Mouse (Mus musculus) midbrain, embryonic 15.5 days (tissue): ENCODE results near the gene Slc30a1. TPM values are rescaled to one million over a fixed set of nuclear protein-coding genes. Genes with fewer than 3 reads are reported as not detected.

Experiments used
- ATAC-seq: fragments of 200-750 bp; cut with Nextera tagmentation; replicated peaks from 2 replicates; pipeline ENCODE4 v1.8.0; 2017; ENCODE audit warnings: moderate TSS enrichment
- H3K27ac ChIP-seq: fragments of 300-500 bp; sonication (generic); 2 replicates; pipeline ENCODE4 v1.5.1; 2015; ENCODE audit warnings: mild to moderate bottlenecking, inconsistent platforms
- H3K27me3 ChIP-seq: fragments of 300-500 bp; sonication (generic); replicated peaks from 2 replicates; pipeline ENCODE4 v1.6.1; 2015; ENCODE audit warnings: inconsistent platforms
- H3K36me3 ChIP-seq: fragments of 300-500 bp; sonication (generic); replicated peaks from 2 replicates; pipeline ENCODE4 v1.6.1; 2015; ENCODE audit warnings: inconsistent platforms
- H3K4me1 ChIP-seq: fragments of 300-500 bp; sonication (generic); 2 replicates; pipeline ENCODE4 v1.6.1; 2015; ENCODE audit warnings: inconsistent platforms
- H3K4me2 ChIP-seq: fragments of 300-500 bp; sonication (generic); 2 replicates; pipeline ENCODE4 v1.6.1; 2015; ENCODE audit warnings: inconsistent platforms, mild to moderate bottlenecking, moderate library complexity
- H3K4me3 ChIP-seq: fragments of 300-500 bp; sonication (generic); 2 replicates; pipeline ENCODE4 v1.5.1; 2015; ENCODE audit warnings: mild to moderate bottlenecking, inconsistent platforms
- H3K9ac ChIP-seq: fragments of 300-500 bp; sonication (generic); 2 replicates; pipeline ENCODE4 v1.6.1; 2015; ENCODE audit warnings: mild to moderate bottlenecking, inconsistent platforms
- H3K9me3 ChIP-seq: fragments of 300-500 bp; sonication (generic); 2 replicates; pipeline ENCODE4 v1.6.1; 2016; ENCODE audit warnings: inconsistent platforms
- WGBS: fragments of 180-500 bp; shearing (Covaris S2); methylation state at CpG from one replicate; pipeline ENCODE4 v1.1.7; 2015; ENCODE audit warnings: mixed read lengths; 5-methylcytosine and 5-hydroxymethylcytosine counted together
- polyA plus RNA-seq: library from polyadenylated mRNA; unstranded; fragments of >200 nt; fragmentation: Nextera tagmentation; extraction: Ambion mirVana; gene quantifications from 2 replicates; pipeline ENCODE4 v1.2.1, GENCODE M21; 2015

The Slc30a1 gene
- polyA plus RNA-seq, 1 experiment from 2014 or later, result 4.3 TPM

DNA sequence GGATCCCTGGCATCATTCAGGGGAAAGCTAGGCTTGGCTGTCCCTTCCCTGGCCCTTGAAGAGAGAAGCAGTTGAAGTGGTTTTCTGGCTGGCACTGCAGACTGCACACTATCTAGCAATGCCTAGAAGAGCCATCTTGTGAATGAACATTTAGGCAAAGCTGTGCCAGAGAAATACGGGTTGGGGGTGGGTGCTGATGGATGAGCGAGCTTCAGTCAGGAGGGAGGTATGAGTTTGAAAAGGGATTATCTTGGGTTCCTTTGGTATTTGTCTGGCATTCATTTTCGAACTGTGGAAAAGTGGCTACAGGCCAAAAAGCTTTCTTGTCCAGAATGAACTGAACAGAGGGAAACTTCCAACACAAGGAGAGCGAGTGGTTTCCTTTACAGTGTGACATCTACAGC lies 28.0 kb upstream of the Slc30a1 start:
- no peak overlapping the region for H3K4me2 ChIP-seq
- H3K4me1 ChIP-seq, result no peaks in the 10 kb centered on the region
- H3K27ac ChIP-seq, result no peak overlapping the region
- no peak overlapping the region for H3K4me3 ChIP-seq
- H3K9ac ChIP-seq, result no peak overlapping the region
- ATAC-seq, result no peak
- H3K9me3 ChIP-seq, result no peaks in the 10 kb centered on the region
- no peaks in the 10 kb centered on the region for H3K36me3 ChIP-seq
- no peaks in the 10 kb centered on the region for H3K27me3 ChIP-seq
- WGBS, result 52% methylated on average over 4 of the region's 4 CpGs

DNA sequence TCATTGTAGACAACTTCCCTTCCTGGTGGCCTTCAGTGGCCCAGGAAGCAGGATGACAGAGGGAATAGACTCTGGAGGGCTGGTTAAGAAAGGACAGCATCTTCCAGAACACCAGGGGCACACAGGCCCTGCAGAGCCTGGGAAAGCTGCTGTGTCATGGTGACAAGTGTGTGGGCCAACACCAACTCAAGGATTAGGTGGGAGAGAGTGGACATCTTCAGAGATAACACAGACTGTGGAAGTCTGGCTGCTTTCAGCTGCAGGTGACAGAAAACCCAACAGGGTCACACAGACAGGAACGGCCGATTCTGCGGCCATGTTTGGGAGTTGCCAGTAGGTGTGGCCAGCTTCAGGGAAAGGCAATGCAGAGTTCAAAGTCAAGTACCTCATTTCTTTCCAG lies 26.3 kb upstream of the Slc30a1 start:
- Histone ChIP-seq H3K36me3 (no peaks in the 10 kb centered on the region), H3K27me3 (no peaks in the 10 kb centered on the region), H3K9me3 (no peaks in the 10 kb centered on the region), H3K4me2 (no peak overlapping the region), H3K9ac (no peak overlapping the region), H3K4me1 (no peaks in the 10 kb centered on the region), H3K4me3 (no peak overlapping the region), H3K27ac (no peak overlapping the region)
- 94% methylated on average over 3 of the region's 3 CpGs for WGBS
- ATAC-seq, result no peak

DNA sequence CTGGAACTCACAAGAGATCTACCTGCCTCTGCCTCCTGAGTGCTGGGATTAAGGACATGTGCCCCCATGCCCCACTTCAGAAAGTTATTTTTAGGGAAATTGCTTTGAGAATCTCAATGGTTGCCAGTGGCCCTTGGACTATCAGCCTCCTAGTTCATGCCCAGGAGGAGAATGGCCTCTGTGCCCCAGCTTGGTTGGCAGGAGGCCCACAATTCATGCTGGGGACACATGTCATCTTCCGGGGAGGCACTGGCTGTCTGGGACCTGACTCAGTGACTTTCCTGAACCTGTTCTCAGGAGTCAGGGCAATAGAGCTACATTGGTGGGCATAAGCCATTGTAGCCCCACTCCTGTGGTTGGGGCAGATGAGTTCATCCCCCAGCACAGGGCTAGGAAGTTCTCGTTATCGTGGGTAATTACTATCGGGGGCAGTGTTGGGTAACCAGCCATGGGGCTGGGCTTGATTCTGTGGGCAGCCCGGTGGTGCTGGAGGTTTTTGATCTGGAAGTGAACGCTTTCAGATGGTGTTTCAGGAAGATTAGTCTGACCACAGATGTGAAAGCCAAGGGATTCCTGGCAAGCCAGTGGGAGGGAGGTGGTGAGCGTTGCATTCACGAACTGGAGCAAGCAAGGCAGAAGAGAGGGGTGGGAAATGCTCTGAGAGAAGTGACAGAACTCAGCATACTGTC lies 25.5 kb upstream of the Slc30a1 start:
- Histone ChIP-seq H3K27me3 (no peaks in the 10 kb centered on the region), H3K4me2 (no peak overlapping the region), H3K36me3 (no peaks in the 10 kb centered on the region), H3K9ac (no peak overlapping the region), H3K27ac (no peak overlapping the region), H3K4me1 (no peaks in the 10 kb centered on the region), H3K9me3 (no peaks in the 10 kb centered on the region), H3K4me3 (no peak overlapping the region)
- 78% methylated on average over 8 of the region's 8 CpGs for WGBS
- ATAC-seq, result no peak

DNA sequence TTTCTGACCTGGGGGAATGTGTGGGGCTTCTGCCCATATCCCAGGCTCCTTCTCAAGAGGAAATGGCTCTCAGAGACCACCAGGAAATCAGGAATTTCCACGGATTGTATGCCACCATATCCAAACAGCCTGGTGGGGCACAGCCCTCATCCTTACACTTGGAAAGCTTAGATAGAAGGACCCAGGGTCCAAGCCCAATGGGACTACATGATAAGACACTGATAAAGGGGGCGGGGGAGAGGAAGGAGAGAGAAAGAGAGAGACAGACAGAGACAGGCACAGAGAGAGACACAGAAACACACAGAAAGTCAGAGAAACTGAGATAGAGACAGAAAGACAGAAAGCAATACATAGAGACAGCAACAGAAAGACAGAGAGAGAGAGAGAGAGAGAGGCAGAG lies 24.9 kb upstream of the Slc30a1 start:
- Histone ChIP-seq H3K9ac (no peak overlapping the region), H3K36me3 (no peaks in the 10 kb centered on the region), H3K27me3 (no peaks in the 10 kb centered on the region), H3K9me3 (no peaks in the 10 kb centered on the region), H3K27ac (no peak overlapping the region), H3K4me2 (no peak overlapping the region), H3K4me1 (no peaks in the 10 kb centered on the region), H3K4me3 (no peak overlapping the region)
- 69% methylated on average over 2 of the region's 2 CpGs for WGBS
- ATAC-seq, result no peak

DNA sequence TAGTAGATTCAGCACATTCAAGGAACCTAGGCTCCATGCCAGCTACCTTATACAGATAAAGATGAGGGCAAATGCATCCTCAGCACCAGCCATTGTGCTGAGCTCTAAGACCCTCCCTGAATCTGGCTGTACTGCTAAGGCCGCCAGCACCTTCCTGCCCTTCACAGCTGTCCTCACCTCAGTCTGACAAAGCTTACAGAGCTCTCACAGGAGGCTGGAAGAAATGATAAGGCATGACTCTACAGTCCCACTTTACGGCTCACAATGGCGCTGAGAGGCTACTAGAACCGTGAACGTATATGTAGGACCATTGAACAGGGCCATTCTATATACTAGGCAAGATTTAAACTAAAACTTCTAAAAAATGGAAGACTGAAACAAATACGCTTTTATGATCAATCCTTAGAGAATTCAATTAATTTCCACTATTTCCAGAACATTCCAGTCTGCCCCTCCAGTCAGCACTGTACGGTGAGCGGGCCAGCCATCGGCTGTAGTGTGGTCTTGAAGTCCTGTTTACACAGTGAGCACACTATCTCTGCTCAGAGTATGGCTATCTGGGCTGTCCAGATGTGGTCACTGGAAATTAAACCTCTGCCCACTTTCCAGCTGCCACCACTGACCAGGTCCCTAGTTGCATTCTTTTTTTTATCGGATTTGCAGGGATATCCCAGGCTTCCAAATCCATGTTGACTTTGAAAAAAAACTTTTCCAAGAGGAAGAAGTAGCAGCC lies 23.9 kb upstream of the Slc30a1 start:
- no peaks in the 10 kb centered on the region for H3K9me3 ChIP-seq
- no peak overlapping the region for H3K27ac ChIP-seq
- H3K9ac ChIP-seq, result no peak overlapping the region
- WGBS, result 95% methylated on average over 10 of the region's 10 CpGs
- H3K36me3 ChIP-seq, result no peaks in the 10 kb centered on the region
- no peaks in the 10 kb centered on the region for H3K27me3 ChIP-seq
- H3K4me2 ChIP-seq, result no peak overlapping the region
- no peak for ATAC-seq
- H3K4me1 ChIP-seq, result no peaks in the 10 kb centered on the region
- H3K4me3 ChIP-seq, result no peak overlapping the region

GRCm38 (mm10) chr1:191883654-191884053 lies 22.9 kb upstream of the Slc30a1 start:
- no peaks in the 10 kb centered on the region for H3K4me1 ChIP-seq
- H3K4me3 ChIP-seq, result no peak overlapping the region
- no peaks in the 10 kb centered on the region for H3K27me3 ChIP-seq
- no peaks in the 10 kb centered on the region for H3K36me3 ChIP-seq
- H3K4me2 ChIP-seq, result no peak overlapping the region
- H3K9ac ChIP-seq, result no peak overlapping the region
- H3K9me3 ChIP-seq, result no peaks in the 10 kb centered on the region
- H3K27ac ChIP-seq, result no peak overlapping the region
- 79% methylated on average over 5 of the region's 5 CpGs for WGBS
- no peak for ATAC-seq

- no peak overlapping the region for H3K4me2 ChIP-seq
- no peaks in the 10 kb centered on the region for H3K9me3 ChIP-seq
- no peaks in the 10 kb centered on the region for H3K27me3 ChIP-seq
- no peak for ATAC-seq
- no peak overlapping the region for H3K27ac ChIP-seq
- no peaks in the 10 kb centered on the region for H3K4me1 ChIP-seq
- no peaks in the 10 kb centered on the region for H3K36me3 ChIP-seq
- 78% methylated on average over 6 of the region's 6 CpGs for WGBS
- H3K4me3 ChIP-seq, result no peak overlapping the region
- no peak overlapping the region for H3K9ac ChIP-seq
These were observed 14.7 kb upstream of the Slc30a1 start for GRCm38 (mm10) chr1:191891912-191892311.

DNA sequence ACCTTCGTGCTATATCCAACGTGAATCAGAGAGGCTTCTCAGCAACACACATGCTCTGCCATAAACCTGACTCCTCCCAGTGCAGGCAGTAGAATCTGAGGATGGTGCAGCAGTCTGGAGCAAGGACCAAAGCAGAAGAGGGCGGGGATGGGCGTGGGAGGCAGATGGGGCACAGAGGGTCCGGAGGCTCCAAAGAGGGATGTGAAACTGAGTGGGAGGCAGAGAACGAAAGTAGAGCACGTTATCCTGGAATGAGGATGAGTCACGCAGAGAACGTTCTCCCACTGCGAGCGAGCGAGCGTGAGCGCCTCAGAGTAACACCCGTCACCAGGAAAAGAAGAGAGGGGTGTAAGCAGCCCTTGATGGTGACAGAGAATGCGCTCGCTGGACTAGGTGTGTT lies 12.2 kb upstream of the Slc30a1 start:
- Histone ChIP-seq H3K4me1 (no peaks in the 10 kb centered on the region), H3K27ac (no peak overlapping the region), H3K4me3 (no peak overlapping the region), H3K27me3 (no peaks in the 10 kb centered on the region), H3K4me2 (no peak overlapping the region), H3K9ac (no peak overlapping the region), H3K9me3 (no peaks in the 10 kb centered on the region), H3K36me3 (no peaks in the 10 kb centered on the region)
- WGBS, result 87% methylated on average over 17 of the region's 17 CpGs
- ATAC-seq, result no peak

DNA sequence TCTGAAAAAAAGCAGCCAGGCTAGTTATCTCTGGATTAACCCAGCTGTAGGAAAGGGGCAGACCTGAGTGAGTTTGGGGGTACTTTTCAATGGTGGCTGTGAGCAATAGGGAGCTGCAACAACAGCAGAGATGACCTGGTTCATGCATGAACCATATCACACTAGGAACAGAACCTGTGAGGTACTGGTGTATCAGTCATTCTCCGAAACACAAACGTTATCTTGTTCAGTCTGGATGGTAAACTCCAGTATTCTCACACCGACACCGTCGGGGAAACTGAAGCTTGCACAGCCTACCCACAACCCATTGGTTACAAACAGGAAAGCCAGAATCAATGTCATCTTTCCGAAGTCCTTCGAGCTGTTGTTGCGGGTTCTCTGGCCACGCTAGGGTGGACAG lies 11.7 kb upstream of the Slc30a1 start:
- ATAC-seq, result no peak
- Histone ChIP-seq H3K9me3 (no peaks in the 10 kb centered on the region), H3K4me1 (no peaks in the 10 kb centered on the region), H3K4me2 (no peak overlapping the region), H3K36me3 (no peaks in the 10 kb centered on the region), H3K27ac (no peak overlapping the region), H3K9ac (no peak overlapping the region), H3K4me3 (no peak overlapping the region), H3K27me3 (no peaks in the 10 kb centered on the region)
- WGBS, result 92% methylated on average over 9 of the region's 9 CpGs

GRCm38 (mm10) chr1:191896806-191897552 lies 9.6 kb upstream of the Slc30a1 start:
- no peak overlapping the region for H3K27ac ChIP-seq
- no peak overlapping the region for H3K4me2 ChIP-seq
- no peaks in the 10 kb centered on the region for H3K36me3 ChIP-seq
- H3K4me1 ChIP-seq, result no peaks in the 10 kb centered on the region
- H3K9me3 ChIP-seq, result no peaks in the 10 kb centered on the region
- H3K27me3 ChIP-seq, result no peaks in the 10 kb centered on the region
- ATAC-seq, result no peak
- H3K9ac ChIP-seq, result no peak overlapping the region
- no peak overlapping the region for H3K4me3 ChIP-seq
- 66% methylated on average over 12 of the region's 12 CpGs for WGBS

- Histone ChIP-seq H3K4me2 (peak overlapping the region; percentile 63), H3K4me3 (peak overlapping the region; percentile 87), H3K27me3 (0 out of 2 replicates have a peak, but pooled peaks cover 3% of the 10 kb centered on the region), H3K36me3 (no peaks in the 10 kb centered on the region), H3K9me3 (no peaks in the 10 kb centered on the region), H3K27ac (peak overlapping the region; percentile 61), H3K4me1 (peaks cover 37% of the 10 kb centered on the region), H3K9ac (peak overlapping the region; percentile 65)
- peak; percentile 53 for ATAC-seq
- WGBS, result 5% methylated on average over 30 of the region's 58 CpGs
These were observed 682 bp upstream of the Slc30a1 start for GRCm38 (mm10) chr1:191905637-191906533.

DNA sequence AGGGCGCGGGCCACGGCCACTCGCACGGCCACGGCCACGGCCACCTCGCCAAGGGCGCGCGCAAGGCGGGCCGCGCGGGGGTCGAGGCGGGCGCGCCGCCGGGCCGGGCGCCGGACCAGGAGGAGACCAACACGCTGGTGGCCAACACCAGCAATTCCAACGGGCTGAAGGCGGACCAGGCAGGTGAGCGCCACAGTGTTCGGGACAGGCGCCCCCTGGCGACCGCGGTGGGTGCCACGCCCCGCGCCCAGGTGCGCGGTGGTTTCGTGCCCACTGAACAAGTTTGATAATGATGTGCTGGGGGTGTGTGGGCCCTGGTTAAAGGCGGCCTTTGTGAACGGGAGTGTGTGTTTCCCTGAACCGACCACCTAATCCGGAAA lies 854 bp downstream of the Slc30a1 start:
- Histone ChIP-seq H3K36me3 (no peaks in the 10 kb centered on the region), H3K9me3 (no peaks in the 10 kb centered on the region), H3K9ac (peak overlapping the region; percentile 75), H3K27me3 (0 out of 2 replicates have a peak, but pooled peaks cover 3% of the 10 kb centered on the region), H3K27ac (peak overlapping the region; percentile 92), H3K4me2 (peak overlapping the region; percentile 63), H3K4me3 (peak overlapping the region; percentile 87), H3K4me1 (peaks cover 48% of the 10 kb centered on the region)
- peak; percentile 38 for ATAC-seq
- under 1% methylated on average over 43 of the region's 43 CpGs for WGBS
